Mouse (Mus musculus): ENCODE results near the gene Axin2.
"Not testable (repeated sequence)": the region's sequence is repeated elsewhere in the genome, so short reads cannot be mapped to it uniquely, and the experiment has no call there.

Gene Axin2

DNA sequence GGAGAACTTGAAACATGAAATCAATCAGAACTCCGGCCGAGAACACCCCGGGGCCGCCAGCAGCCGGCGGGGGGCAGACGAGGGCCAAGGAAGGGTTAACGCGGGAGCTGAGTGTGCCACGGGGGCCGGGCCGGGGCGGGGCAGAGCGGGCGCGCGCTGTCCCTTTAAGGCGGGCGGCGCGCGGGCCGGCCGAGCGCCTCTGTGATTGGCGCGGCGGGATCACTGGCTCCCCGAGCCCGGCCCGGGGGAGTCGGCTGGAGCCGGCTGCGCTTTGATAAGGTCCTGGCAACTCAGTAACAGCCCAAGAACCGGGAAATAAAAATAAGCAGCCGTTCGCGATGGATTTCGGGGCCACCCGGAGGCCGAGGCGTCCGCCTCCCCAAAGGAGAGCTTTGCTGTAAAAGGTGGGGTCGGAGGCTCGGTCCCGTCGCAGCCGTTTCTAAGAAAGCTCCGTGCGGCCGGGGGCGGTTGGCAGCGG is at the start of gene Axin2:
TSS of gene Axin2 (plus strand) at position 192 of the 478 bp plus-strand sequence.
- DNase-seq (ENCODE audit: low read depth, low spot score) = no peak

DNA sequence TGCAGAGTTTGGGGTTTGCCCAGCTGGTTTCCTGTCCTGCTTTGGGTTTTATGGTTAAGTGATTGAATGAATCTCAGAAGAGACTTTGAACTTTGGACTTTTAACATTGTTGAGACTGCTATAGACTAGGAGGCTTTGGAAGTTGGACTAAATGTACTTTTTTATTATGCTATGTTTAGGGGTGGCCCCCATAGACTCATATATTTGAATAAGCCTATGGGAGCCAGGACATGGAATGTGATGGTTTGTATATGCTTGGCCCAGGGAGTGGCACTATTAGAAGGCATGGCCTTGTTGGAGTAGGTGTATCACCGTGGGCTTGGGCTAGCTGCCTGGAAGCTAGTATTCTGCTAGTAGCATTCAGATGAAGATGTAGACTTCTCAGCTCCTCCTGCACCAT is 48.9 kb upstream of the Axin2 start:
- DNase-seq (ENCODE audit: low read depth, low spot score) = not testable (repeated sequence)

DNA sequence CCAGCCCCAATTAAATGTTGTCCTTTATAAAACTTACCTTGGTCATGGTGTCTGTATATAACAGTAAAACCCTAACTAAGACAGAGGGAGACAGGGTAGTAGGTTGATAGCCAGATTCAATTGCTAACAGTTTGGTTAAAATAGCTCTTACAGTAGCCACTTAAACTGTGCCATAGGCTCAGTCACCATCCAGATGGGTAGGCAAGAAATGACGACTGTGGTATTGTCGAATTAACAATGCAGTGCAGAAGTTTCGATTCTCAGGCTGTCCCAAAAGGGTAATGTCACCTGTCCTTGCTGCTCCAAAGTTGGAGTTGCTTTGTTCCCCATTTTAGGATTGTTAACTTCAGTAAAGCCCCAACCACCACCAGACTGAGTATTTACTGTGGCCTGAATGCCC is 48.4 kb upstream of the Axin2 start:
- no peak for DNase-seq (ENCODE audit: low read depth, low spot score)

DNA sequence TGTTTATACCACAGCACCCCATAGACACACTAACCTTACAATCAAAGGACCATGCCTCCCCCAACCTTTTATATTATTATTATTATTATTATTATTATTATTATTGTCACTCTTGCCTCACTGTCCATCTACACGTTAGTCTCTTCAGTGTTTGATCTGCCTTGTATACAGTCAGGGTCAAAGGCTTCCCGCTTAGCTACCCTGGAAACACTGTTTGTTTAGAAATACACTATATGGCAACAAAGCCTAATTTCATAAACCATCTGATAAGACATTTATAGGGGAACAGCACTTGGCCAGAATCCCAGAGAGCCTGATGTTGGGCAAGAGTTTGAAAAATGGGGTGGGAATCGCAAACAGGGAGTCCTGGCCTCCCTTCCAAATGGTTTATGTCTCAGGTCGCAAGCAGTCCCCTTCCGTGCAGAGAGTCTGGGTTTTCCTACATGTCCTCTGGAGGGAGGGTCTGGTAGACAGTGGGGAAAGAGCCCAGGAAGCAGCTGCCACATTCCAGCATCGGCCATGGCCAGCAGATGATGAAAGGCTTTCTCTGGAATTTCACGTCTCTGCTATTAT is 43.4 kb upstream of the Axin2 start:
- DNase-seq (ENCODE audit: low read depth, low spot score) = no peak

DNA sequence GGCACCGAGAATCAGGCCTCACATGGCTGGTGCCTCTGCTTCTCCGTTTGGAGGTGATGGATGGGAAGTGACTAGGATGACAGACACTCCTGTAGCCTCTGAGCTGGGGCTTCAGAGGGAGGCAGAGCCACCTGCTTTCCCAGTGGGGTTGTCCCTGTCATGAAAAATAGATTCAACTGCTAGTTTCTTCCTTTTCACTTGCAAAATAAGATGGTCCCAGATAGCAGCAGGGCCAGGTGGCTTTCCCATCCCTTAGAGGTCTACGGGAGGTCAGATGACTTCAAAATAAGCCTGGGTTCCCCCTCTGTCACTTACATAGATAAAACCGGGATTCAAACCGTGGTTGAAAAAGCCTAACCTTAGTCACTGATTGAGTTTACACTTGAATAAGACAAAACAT is 42.6 kb upstream of the Axin2 start:
- DNase-seq (ENCODE audit: low read depth, low spot score) = no peak

DNA sequence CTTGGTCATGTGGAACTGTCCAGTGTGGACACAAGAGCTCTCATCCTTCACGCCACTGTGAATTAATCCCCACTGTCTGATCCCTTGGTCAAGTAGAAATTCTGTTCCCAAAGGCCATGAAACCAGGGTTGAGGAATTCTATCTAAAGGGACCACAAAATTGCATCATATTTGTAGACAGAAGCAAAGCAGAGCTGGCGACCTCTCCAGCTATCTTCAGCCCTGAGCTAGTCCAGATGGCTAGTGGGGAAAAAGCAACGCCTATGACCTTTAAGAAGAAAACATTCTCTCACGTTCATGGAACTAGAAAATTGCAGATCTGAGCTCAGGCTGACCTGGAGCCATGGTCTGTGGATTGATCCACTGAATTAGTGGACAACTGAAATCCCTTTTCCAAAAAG is 39.6 kb upstream of the Axin2 start:
- DNase-seq (ENCODE audit: low read depth, low spot score) = no peak

DNA sequence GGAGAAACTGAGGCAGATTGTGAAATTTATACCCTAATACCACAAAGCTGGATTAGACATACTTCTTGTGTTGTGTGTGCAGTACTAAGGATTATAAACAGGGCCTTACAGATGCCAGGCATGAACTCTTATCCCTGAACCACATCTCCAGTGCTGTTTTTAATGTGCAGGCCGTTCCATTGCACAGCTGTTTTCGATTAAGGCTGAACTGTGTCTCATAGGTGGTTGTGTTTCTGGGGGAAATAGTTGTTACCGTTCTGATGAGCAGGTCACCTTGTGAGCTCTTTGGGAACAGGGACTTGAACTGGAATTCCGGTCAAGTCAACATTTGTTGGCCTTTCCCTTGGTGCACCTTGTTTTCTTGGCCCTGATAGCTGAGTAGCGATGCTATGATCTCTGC is 38.5 kb upstream of the Axin2 start:
- no peak for DNase-seq (ENCODE audit: low read depth, low spot score)

DNA sequence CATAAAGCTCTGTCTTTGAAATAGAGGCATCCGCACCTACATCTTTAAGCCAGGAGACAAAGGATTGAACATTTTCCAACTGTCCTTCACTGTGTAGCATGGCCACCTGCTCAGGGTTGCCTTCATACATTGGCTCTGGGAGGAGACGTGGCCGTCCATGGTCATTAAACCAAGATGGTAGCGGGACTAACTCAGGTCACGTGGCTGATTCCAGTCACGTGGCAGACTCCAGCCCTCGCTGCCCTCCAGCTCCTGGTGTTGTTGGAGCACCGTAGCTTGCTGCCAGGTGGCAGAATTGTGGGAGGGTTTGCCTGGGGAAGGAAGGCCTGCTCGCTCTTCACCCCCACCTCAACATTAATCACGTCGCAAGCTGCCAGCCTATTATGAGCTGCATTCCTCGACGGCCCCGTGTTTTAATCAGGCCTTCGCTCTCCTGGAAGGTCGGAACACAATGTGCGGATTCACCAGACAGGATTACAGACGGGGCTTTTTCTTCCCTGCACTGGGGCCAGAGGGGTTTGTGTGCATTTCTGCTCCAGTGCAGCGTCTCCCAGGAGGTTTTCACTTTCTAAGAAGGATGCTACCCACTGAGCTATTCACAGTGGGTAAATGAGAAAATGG is 34.8 kb upstream of the Axin2 start:
- DNase-seq (ENCODE audit: low read depth, low spot score) = no peak

DNA sequence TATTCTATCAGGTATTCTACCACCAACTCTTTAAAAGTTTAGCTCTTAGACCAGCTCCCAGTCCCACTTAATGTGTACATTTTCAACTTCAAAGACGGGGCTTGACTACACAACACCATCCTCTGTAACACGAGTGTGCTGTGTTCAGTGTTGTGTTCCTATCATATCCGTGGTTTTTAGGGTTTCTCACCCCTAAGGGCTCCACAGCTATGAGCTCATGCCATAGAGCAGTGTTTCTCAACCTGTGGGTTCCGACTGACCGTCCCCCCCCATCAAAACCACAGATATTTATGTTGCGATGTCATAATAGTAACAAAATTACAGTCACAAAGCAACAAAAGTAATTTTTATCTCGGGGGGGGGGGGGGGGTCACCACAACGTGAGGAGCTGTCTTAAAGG is 34.1 kb upstream of the Axin2 start:
- DNase-seq (ENCODE audit: low read depth, low spot score) = no peak

DNA sequence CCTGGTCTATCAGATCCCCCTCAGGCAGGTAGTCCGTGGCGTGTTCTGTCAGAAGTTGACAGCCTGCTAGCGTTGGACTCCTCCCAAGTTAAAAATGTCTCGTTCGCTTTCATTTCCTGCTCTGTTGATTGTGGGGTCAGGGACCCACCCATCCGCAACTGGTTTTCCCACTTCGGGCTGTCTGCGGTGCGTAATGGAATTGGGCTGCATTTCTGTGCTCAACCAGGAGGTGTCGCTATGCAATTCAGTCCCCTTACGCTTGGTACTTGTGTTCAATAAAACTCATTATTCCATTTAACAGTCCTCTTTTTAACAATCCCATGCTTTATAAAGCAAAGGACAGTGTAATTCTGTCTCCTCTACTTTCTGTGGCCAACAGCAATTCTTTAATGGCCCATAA is 31.0 kb upstream of the Axin2 start:
- DNase-seq (ENCODE audit: low read depth, low spot score) = no peak

DNA sequence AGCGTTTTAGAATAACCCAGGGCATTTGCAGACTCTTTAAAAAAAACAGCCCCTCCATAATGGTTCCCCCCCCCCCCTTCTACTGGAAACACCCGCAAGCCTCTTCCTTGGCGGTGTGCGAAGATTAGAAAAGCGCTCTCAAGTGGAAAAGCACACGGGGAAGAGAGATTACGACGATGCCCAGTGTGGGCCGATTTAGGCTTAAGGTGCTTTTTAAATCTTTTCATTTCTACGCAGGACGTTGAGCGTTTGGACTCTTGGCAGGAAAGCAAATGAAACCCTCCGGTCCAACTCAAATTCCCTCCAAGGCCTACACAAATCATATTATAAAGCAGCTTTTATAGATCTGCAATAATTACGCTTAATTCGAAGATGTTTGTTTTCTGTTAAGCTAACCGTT is 29.6 kb upstream of the Axin2 start:
- no peak for DNase-seq (ENCODE audit: low read depth, low spot score)

DNA sequence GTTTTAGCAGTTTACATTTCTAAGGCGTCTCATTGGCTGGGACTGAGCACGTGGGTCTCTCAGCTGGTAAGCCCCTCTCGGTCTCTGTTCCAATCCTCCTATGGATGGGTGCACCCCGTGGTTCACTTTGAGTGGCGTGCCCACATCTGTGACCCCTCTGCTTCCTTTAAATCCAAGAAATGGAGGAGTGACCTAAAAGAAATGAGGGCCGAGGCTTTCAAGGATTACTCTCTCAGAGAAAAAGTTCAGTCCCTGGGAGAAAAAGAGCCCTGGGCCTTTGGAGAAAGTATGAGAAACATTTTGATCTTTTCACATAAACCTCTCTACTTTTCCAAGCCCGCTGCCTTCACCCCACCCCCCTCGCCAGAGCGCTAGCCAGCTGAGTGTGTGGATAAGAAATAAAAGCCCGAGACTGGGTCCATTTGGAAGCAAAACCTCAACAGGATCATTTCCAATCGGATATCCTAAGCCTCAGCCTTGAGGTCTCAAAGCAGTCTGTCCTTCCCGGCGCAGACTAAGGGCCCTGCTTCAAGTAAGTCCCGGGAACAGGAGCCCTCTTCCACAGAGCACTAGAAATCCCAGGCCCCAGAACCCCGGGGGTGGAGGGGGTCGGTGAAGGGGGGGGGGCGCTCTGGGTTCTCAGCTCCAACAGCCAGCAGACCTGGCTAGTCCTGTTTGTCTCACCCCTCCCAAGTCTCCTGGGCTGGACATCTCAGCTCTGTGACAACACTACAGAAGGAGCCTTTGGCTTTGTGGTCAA is 28.9 kb upstream of the Axin2 start:
- no peak for DNase-seq (ENCODE audit: low read depth, low spot score)

DNA sequence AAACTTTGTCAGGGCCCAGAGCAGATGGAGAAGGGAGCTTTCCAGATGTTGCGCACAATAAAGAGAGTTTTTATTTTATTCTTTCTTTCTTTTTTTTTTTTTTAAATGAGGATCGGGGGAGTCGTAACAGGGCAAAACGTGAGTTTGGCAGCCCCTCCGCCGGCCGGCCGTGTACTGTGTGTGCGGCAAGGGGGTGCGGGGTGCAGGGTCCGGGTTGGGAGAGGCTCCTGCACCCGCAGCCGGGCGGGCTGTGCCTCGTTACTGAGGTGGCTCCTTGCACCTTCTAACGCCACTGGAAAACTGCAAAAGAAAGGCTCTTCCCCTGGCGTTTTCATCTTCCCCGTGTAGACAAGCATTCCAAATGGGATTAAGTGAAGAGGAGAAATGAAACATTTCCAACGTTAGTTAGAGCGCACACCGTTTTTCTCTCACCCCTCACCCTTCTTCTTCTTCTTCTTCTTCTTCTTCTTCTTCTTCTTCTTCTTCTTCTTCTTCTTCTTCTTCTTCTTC is 28.2 kb upstream of the Axin2 start:
- no peak for DNase-seq (ENCODE audit: low read depth, low spot score)

DNA sequence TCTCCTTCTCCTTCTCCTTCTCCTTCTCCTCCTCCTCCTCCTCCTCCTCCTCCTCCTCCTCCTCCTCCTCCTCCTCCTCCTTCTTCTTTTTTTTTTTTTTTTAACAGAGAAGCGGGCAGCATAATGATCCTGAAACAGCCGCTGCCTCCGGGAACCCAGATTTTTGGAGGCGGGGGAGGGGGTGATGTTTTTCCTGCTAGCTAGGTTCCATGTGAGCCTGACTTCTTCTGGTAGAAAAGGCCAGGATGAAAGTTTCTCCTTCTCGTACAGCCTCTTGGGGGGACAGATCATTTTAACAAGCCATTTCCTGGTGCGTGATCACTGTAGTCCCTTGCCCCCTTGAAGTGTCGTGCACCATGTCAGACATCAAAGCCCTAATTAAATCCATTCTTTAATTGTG is 27.7 kb upstream of the Axin2 start:
- no peak for DNase-seq (ENCODE audit: low read depth, low spot score)

DNA sequence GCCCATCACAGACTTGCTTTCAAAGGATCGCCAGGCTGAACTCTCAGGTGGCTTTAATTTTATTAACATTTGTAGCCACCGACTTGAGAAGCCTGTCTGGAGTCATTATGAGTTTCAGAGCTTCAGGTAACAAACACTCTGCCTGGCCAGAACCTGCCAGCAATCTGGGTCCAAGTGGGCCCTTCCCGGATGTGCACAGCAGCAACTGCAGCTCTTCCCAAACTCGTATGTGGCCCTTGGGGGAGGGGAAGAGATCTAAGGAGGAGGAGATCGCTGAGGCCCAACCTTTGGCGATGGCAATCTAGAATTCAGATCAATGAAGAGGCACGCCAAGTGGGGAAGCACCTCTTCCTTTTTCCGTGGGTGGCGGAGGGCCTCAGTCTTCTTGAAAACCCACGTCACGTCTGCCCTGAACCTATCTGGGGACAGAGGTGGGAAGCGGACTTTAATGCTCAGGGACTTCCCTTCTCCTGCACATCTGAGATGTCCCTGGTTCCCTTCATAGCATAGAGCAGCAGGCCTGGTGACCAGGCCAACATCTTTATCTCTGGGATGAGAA is 26.8 kb upstream of the Axin2 start:
- DNase-seq (ENCODE audit: low read depth, low spot score) = no peak

DNA sequence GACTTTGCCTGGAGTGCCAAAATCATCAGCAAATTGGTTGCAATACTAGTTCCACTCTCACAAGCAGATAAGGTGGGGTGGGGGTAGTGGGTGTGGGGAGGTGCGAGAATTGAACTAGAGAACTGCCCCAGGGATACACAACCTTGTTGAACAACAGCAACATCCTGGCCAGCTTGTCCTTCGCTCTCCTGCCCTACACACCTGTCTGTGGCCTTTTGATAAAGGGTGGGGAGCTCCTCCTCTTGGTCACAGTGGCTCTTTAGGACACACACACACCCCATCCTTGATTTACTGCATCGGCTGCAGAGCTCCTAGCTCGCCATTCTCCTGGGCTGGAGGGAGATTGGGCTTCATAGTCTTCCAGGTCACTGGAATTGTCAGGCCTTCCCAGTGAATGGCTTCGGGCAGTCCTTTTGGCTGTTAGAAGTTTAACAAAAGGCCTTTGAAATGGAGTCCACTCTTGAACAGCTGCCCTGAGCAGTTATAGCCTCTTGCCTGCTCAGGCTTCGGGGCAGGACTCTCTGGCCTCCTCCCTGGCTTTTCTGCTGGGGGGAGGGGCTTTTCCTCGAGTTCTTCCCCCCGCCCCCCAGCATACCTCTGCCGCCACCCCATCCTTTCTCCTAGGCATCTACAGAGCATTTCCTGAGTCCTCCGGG is 26.2 kb upstream of the Axin2 start:
- no peak for DNase-seq (ENCODE audit: low read depth, low spot score)

DNA sequence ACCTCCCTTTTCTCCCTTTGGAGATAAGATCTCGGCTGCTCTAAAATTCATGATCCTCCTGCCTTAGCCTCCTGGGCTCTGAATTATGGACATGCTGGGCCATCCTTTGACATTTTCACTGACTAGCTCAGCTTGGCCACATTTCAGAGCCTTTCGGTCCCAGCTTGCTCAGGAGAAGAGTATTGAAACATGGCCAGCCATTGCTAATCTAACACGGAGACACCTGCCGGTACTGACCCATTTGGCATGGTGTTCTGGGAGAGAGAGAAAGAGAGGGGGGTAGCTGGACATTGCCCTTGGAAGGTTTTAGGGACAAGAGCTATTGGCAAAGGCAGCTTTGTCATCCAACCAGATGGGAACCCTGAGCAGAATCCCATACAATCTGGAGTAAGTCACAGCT is 23.1 kb upstream of the Axin2 start:
- no peak for DNase-seq (ENCODE audit: low read depth, low spot score)

DNA sequence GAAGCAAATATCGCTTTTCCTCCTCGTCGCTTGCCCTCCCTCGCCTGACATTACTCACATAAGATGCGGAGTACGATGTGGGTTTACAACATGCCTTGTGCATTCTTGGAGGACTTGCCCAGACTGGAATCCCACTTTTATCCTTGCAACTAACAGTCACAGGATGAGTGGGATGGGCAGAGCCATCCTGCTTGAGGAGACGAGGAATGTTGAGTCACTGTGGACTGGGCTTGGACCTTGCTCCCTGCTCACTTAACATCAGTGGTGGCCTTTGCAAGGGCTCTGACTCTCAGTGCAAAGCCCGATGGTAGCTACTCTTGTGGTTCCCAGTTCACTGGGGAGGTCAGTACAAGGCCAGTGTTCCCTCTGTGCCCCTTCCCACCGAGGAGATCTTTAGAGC is 22.1 kb upstream of the Axin2 start:
- no peak for DNase-seq (ENCODE audit: low read depth, low spot score)

DNA sequence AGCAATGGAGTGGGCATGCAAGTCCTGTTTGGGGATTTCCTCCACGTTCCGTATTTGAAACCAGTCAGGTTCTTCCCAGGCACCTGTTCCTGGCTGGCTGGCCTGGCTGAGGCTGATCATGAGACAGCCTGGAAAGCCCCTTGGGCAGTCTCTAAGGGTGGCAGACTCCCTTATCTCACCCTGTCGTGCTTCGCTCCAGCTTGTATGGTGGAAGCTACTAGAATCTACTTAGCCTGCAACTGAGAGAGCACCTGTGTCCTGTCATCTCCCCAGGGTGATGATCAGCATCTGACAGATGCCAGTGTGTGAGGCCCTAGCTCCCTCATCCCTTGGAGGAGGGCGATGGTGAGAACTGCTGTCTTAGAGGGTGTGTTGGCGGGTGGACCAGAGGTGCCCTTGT is 21.7 kb upstream of the Axin2 start:
- no peak for DNase-seq (ENCODE audit: low read depth, low spot score)

DNA sequence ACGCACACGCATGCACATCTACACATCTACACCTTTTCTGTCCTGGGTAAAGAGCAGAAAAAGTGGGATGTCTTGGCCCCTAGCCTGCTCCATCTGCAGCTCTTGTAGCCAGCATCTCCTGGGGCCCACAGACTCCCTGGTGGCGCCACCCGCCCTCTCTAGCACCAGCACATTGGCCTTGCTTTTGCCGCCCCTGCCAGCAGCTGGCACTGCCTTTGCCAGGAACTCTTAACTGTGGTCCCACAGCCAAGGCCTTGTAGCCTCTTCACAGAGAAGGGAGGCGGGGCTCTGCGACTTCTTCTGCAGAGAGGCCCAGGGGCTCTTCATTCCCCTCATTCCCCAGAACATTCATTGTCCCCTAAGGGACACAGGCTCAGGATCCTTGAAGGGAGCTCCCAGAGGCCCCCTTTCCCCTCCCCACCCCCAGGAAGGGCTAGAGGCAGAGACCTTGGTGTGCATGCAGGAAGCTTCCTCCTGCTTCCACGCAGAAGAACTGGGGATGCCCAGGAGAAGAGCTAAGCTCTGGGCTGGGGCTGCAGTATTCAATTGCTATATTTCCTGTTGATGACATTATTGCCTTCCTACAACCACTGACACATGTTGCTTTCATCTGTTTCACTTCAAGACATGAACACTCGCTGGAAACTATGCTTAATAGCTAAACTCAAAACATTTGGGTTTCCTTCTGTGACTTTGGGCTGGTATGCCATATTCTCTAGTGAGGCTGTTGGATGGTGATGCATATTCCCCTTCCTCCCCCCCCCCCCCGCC is 19.2 kb upstream of the Axin2 start:
- no peak for DNase-seq (ENCODE audit: low read depth, low spot score)

DNA sequence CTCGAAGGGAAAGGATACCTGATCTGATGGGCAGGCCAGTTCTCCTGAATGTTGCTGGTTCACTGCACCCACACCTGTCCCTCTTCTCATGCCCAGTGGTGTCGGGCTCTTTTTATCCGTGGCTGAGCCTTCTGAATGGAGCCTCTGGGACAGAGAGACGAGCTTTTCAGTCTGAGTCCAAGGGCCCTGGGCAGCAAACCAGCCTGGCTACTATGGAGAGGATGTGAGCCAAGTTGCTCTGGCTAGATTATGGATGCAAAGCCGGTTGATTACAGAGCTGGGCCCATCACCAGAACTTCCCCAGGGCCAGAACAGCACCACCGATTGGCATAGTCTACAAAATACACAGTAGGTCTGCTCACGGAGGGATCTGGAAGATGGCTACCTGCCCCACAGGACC is 18.5 kb upstream of the Axin2 start:
- DNase-seq (ENCODE audit: low read depth, low spot score) = no peak

Measured in c-Kit-negative CD71-positive TER-119-positive erythroid progenitor cells, embryonic 14.5 days (primary cell).